Mouse (Mus musculus) lung, postnatal 25 days (tissue): ENCODE results near the gene Vmn1r40.

ENCODE experiments used
- DNase-seq: peaks from one replicate; pipeline ENCODE4 v3.0.0; 2022; ENCODE audit warnings: low spot score

Vmn1r40 gene

DNA sequence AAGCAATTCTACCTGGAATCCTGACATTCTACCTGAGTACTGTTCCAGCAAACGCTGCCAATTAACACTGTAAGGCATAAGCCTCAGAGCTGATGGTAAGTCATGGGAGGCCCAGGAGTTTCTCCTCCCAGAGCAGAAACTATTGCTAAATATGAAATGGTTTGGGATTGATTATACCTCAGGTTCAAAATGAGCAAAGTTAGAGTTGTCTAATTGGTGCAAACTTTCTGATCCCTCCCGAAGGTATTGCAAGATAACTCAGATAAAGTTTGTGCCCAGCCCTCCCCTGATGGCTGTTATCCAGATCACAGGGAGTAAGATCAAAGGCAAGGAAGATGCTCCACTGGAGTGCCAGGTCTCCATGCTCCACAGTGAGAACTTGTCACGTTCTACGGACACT lies at the start of gene Vmn1r40:
TSS of gene Vmn1r40 (plus strand) at position 301 of the 400 bp plus-strand sequence.
- DNase-seq: no peak

GRCm38 (mm10) chr6:89658342-89658741 lies 49.0 kb upstream of the Vmn1r40 start:
- no peak for DNase-seq

GRCm38 (mm10) chr6:89658931-89659330 lies 48.4 kb upstream of the Vmn1r40 start:
- no peak for DNase-seq

DNA sequence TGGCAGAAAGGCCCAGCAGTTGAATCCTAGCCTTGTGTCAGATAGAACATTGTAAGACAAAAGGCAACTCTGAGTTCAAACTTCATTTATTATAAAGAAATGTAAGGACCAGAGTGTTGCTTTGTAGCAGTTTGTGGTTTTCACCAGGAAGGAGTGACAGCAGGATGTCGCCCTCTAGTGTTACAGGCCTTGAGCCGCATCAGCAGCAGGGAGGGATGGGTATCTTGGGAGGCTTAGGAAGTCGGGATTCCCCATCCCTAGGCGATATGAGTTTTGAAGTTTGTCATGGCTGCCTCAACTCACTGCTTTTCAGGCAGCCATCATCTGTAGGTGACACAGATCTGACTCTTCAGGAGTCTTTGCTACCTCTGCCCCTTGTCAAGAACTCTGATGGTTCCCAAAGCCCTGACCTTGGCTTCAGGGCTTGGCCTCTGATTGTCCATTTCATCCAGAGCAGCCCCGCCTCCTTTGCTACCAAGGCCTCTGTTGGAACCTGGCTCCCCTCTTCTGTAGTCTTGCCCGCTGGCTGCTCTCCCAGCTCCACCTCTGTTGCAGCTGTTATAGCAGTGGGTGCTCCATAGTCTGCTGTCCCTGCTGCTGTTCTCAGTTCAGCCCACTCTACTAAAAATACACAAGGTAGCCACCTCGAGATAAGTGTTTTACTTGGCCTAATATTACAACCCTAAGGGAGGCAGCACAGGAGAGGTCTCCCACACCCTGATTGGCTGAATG lies 47.5 kb upstream of the Vmn1r40 start:
- peak; percentile 75 for DNase-seq

GRCm38 (mm10) chr6:89660490-89660889 lies 46.9 kb upstream of the Vmn1r40 start:
- no peak for DNase-seq

DNA sequence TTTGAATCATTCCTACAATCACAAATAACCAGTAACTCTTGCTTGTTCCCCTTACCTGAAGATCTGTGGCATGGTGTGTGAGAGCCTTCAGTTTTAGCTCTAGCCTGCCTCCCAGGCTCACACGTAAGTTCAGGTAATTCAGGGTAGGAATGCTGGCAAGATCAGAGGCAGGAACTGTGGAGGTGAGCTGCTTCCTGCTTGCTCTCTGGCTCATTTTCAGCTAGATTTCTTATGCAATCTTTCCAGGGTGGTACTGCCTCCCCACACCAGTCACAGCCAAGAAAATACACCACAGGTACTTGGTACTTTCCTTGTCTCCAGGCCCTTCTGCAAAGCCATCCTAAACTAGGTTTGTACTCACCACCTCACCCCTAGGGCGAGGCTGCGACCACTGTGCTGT lies 44.8 kb upstream of the Vmn1r40 start:
- DNase-seq: peak; percentile 53

DNA sequence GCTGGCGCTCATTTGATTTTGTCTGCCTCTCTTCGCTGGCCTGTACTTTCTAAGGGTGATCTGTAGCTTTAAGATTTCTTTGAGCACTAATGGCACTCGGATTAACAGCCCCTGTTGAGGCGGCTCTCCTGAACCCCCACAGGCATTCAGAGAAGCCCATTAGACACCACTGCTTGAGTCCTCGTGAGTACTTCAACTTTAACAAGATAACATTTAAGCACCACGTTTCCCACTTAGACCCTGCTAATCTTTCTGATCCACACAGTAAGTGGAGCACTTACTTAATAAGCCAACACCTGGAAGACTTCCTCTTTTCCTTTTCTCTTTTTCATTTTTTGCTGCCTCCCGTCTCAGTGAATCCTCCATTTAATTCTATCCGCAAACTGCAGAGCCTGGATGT lies 42.2 kb upstream of the Vmn1r40 start:
- peak; percentile 31 for DNase-seq

DNA sequence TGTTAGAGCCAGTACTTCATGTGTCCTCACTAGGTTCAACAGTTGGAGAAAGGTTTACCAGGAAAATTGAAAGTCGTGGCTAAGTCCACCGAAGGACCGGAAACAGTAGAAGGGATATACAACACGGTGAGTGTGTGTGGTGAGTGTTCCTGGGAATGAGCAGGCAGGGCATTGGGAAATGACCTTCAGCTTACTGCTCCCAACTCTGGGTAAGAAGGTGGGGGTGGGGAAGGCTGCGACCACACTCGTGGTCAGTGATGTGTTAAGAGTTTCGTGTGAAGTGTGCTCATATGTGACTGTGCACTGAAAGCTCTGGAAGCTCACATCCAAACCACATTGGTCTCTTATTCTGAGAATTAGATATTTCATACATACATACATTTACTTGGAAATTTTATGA lies 41.7 kb upstream of the Vmn1r40 start:
- DNase-seq: no peak

DNA sequence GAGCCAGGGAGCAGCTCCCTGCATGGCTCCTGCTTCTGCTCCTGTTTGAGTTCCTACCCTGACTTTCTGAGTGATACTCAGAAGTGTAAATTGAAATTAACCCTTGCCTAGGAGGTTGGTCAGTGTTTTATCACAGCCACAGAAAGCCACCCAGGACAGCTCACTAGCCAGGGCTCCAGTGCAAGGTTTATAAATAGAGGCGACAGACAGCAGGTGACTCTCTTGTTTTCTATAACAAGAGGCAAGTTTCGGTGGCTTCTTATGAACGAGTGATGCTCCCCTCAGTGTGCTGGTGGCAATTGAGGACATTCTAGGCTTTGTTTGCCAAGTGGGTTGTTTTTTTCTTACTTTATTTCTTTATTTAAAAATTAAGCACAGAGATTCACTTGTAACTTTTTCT lies 40.4 kb upstream of the Vmn1r40 start:
- no peak for DNase-seq

- no peak for DNase-seq
Observed at GRCm38 (mm10) chr6:89669556-89669955, 37.8 kb upstream of the Vmn1r40 start.

DNA sequence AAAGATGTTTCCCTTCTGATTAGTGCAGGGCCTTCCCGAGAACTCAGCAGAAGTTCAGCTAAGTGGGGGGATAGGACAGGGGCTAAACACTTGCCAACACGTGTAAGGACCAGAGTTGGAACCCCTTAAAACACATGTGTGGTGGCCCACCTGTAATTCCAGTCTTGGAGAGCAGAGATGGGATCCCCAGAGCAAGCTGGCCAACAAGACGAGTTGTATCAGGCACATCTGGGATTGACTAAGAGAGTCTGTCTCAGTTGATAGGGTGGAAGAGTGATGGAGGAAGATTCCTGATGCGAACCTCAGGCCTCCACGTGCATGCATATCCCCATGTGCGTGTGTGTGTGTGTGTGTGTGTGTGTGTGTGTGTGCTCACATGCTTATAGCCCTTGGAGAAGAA lies 35.9 kb upstream of the Vmn1r40 start:
- DNase-seq: no peak

DNA sequence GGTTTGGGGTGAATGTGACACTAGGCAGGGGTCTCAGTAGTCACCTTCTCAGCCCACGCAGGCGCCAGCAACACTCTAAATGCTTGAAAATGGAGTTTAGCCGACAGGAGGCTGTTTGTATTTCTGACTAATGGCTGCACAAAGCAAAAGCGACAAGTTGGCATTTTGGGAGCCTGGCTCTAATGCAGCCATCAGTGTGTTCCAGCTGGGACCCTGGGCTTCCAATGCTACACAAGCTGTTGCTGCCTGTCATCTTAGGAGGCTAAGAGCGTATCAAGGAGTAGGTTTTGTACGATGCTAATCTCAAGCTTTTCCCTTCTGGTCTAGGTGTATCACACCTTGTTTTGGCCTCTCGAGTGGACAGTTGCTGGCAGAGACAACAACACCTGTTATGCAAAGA lies 34.7 kb upstream of the Vmn1r40 start:
- no peak for DNase-seq

DNA sequence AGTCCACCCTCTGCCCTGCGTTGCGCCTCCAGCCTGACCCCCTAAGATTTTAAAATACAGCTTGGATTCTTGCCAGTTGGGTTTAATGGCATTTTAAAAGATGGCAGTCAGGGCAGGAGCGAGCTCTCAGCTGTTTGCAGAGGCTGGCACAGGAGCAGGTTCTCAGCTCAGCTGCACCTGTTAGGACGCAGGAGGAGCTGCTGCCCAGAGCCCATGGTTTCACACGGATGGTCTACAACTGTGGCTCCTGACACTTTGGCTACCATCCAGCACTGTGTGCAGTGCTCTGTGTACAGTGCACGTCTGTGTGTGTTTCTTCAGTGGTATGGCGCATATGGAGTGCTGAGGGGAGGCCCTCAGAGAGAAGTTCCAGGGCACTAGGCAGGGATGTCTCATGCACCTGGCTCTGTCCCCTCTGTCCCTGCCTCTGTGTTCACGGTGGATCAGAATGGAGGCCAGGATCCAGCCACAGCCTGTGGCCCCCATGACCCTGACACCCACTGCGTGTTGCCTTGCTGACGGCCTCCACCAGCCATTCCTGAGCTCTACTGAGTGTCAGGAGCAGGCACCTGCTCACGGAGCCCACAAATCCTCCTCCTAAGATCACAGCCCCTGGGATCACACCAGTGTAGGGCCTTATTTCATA lies 34.1 kb upstream of the Vmn1r40 start:
- no peak for DNase-seq

- DNase-seq: no peak
Observed at GRCm38 (mm10) chr6:89678522-89678921, 28.8 kb upstream of the Vmn1r40 start.

DNA sequence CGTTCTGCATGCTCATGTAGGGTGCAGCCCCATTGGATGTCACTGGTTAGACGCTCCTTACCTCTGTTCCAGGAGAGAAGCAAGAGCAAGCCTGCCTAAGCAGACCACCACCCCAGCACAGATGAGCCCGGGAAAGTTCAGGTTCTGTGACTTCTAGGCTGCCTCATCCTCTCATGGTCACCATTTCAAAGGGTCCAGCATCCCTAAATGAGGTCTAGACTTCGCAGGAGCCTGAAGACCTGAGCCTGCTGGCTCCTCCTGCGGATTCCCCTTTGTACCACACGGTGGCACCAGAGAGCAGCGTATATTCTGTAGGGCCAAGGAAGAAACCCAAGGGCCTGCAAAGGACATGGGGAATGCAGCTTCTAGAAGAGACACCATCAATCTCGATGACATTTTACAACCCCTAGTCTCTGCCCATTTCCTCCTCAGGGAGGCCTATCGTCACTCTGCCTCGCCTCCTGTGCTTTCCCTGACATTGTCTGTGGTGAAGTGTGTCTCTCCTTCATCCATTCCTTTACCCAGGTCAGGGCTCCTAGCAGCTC lies 28.0 kb upstream of the Vmn1r40 start:
- peak; percentile 56 for DNase-seq

- DNase-seq: peak; percentile 80
Observed at GRCm38 (mm10) chr6:89680155-89680554, 27.2 kb upstream of the Vmn1r40 start.

DNA sequence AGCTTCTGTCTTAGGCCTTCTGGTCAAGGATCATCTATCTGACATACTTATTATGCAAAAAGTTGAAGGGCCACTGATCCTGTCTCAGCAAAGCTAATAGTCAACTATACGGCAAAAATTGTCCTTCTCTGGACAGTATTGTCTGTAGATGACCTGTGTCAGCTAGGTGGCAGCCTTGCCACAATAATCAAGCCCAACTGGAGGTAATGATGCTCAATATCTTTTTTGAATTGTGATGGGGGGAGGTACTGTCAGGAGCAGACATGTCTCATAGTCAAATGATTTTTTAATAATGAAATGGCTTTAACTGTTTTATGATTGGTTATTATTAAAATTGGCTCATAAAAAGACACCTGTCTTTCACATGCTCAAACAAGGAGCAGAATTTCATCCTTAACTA lies 23.1 kb upstream of the Vmn1r40 start:
- no peak for DNase-seq

- no peak for DNase-seq
Observed at GRCm38 (mm10) chr6:89687100-89687499, 20.2 kb upstream of the Vmn1r40 start.

- DNase-seq: no peak
Observed at GRCm38 (mm10) chr6:89706624-89707023, 716 bp upstream of the Vmn1r40 start.

- no peak for DNase-seq
Observed at GRCm38 (mm10) chr6:89718051-89718450, 10.7 kb downstream of the Vmn1r40 start.

DNA sequence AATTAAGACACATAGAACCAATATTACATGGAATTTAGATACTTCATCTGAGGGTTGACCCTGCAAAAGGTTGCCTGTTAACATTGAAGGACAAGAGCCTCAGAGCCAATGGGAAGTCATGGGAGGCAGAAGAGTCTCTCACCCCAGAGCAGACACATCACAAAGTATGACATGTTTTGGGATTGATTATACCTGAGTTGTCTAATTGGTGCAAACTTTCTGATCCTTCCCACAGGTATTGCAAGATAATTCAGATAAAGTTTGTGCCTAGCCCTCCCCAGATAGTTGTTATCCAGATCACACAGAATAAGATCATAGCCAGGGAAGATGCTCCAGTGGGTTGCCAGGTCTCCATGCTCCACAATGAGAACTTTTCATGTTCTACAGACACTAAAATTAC lies 33.1 kb downstream of the Vmn1r40 start, which contains the start of gene Vmn1r41:
TSS of gene Vmn1r41 (plus strand) at position 301 of the 400 bp plus-strand sequence.
- DNase-seq: no peak

DNA sequence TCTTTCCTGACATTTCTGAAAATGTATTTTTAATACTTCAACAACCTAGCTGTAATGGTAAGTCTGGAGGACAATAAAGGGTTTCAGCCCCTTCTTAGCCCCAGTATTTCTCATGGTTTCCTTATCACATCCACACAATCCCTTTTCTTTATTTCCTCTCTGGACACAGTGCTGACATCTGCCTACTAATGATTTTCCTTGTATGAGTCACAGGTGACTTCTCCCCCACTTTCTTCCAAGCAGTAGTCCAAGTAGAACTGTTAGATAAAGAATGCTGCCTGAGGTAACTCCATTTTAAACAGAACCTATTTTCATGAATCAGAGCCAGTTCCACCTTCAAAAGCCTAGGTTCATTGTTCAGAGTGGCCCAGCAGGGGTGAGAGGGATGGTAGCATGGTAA lies 35.5 kb downstream of the Vmn1r40 start:
- DNase-seq: no peak
